Mouse (Mus musculus): ENCODE data around the gene Tfe3. TPM values are rescaled to one million over a fixed set of nuclear protein-coding genes. Genes with fewer than 3 reads are reported as not detected.
"Not testable (repeated sequence)": the region's sequence is repeated elsewhere in the genome, so short reads cannot be mapped to it uniquely, and the experiment has no call there.

Gene Tfe3
- polyA plus RNA-seq, 1 experiment = 12.4 TPM

- WGBS = 87% methylated on average over 8 of the region's 8 CpGs
- no peak for DNase-seq (ENCODE audit: low read depth, low spot score)
Observed at GRCm38 (mm10) chrX:7745429-7745828, 16.9 kb upstream of the Tfe3 start.

DNA sequence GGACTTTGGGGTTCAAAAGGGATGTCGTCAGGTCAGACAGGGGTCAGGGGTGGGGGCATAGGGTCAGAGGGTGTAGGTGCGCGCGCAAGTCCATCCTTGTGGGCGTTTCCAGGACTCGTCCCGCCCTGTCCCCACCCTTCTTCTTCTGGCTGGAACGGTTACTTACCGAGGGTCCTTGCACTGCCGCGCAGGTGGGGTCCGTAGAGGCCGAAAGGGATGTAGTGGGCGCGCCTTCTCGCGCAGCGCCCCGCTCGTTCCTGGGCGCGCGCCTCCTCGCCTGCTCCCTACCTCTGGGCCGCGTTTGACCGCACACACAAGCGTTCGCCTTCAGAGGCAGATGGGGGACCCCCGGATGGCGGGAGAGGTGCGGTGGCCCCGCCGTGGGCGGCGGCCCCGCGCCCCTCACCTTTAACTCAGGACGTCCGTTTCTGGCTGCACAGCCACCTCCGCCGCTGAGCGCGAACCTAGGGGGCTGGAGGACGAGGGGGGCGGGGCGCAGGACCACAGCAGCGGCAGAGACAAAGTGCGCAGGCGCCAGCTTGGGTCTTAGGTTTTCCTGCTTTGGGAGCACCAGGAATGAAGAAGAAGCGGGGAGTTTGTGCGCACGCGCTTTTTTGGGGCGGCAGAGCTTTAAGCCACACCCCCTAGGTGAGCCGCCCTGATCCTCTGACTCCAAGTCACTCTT is 11.8 kb upstream of the Tfe3 start, which contains the start of gene Ccdc120:
Ccdc120 (minus strand) TSS at position 474 of the 685 bp plus-strand sequence.
- DNase-seq (ENCODE audit: low read depth, low spot score) = no peak
- 15% methylated on average over 44 of the region's 56 CpGs for WGBS

- WGBS = 17% methylated on average over 3 of the region's 3 CpGs
- not testable (repeated sequence) for DNase-seq (ENCODE audit: low read depth, low spot score)
Observed at GRCm38 (mm10) chrX:7753627-7754026, 8.7 kb upstream of the Tfe3 start.

DNA sequence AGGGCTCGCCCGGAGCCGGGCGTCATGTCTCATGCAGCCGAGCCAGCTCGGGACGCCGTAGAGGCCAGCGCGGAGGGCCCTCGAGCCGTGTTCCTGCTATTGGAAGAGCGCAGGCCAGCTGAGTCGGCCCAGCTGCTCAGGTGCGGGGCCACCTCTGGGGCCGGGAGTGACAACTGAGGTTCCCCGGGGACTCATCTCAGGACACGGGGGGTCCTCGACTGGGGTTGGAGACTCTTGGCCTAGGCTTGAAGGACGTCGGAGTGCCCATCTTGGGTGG is 499 bp downstream of the Tfe3 start:
- 21% methylated on average over 21 of the region's 21 CpGs for WGBS
- DNase-seq (ENCODE audit: low read depth, low spot score) = no peak

- no peak for DNase-seq (ENCODE audit: low read depth, low spot score)
- 18% methylated on average over 22 of the region's 22 CpGs for WGBS
Observed at GRCm38 (mm10) chrX:7763631-7764393, 1.5 kb downstream of the Tfe3 start.

- WGBS = 35% methylated on average over 9 of the region's 9 CpGs
- DNase-seq (ENCODE audit: low read depth, low spot score) = no peak
Observed at GRCm38 (mm10) chrX:7764657-7765280, 2.4 kb downstream of the Tfe3 start.

DNA sequence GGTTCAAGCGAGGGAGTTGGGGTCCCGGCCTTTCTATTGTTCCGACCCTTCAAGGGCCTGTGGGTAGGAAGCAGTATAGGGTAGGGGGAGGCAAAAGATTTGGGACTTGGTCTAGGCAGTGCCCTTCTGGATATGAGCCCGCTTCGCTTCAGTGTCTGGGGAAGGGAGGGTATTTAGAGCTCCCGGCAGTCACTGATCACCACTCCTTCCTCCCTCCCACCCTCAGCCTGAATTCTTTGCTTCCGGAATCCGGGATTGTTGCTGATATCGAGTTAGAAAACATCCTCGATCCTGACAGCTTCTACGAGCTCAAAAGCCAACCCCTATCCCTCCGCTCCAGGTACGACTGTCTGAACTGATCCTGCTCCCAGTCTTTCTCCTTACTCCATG is 2.9 kb downstream of the Tfe3 start:
- WGBS = 33% methylated on average over 13 of the region's 13 CpGs
- no peak for DNase-seq (ENCODE audit: low read depth, low spot score)

- WGBS = 23% methylated on average over 11 of the region's 11 CpGs
- no peak for DNase-seq (ENCODE audit: low read depth, low spot score)
Observed at GRCm38 (mm10) chrX:7765764-7766163, 3.4 kb downstream of the Tfe3 start.

DNA sequence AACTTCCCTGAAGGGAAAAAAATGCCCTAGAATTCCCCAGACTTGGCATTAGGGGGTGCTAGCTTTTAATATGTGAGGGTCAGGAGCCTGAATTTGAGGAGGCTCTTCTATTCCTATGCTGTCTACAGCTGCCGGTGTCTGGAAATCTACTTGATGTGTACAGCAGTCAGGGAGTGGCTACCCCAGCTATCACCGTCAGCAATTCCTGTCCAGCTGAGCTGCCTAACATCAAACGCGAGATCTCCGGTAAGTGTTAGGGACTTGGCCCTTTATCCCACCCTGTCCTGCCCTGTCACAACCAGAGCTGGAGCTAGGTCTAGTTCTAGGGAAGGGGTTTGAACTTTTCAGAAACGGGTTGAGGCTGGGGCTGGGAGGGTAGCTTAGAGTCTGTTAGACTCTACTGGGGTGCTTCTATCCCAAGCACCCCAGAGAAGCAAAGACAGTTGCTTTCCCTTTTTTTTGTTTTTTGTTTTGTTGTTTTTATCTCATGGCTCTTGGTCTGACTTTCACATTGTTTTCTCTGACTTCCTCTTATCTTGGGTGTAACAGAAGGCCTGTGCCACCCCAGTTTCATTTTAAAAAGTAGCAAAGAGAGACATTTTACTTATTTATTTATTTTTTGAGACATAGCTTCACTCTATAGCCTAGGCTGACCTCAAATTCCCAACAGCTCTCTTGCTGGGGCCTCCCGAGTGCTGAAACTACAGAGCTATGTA is 7.1 kb downstream of the Tfe3 start:
- DNase-seq (ENCODE audit: low read depth, low spot score) = no peak
- 89% methylated on average over 7 of the region's 7 CpGs for WGBS

- DNase-seq (ENCODE audit: low read depth, low spot score) = no peak
- WGBS = 40% methylated on average over 2 of the region's 2 CpGs
Observed at GRCm38 (mm10) chrX:7772766-7773165, 10.4 kb downstream of the Tfe3 start.

DNA sequence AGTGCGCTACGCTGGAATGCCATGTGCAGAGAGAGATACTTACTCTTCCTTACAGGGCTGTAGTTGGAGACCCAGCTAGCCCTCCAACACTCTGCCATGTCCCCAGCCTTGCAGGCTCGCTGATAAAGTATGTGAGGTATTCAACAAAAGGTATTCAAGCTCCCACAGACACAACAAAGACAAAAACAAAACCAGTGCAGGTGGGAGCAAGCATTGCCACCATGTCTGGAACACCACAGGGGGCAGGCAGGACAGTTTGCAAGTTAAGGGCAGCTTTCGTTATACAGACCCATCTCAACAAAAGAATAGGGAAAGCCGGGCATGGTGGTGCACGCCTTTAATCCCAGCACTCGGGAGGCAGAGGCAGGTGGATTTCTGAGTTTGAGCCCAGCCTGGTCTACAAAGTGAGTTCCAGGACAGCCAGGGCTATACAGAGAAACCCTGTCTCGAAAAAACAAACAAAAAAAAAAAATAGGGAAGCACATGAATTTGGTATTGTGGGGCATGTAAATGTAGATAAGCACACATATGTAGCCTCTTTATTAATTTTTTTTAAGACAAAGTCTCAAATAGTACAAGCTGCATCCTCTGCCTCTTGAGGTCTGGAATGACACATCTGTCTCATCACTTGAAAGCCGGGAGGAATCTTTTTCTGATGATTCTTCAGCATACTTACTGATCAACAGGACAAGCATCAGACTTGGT is 13.3 kb downstream of the Tfe3 start:
- 71% methylated on average over 9 of the region's 9 CpGs for WGBS
- no peak for DNase-seq (ENCODE audit: low read depth, low spot score)

GRCm38 (mm10) chrX:7776329-7777082 is 14.1 kb downstream of the Tfe3 start:
- DNase-seq (ENCODE audit: low read depth, low spot score) = no peak
- 35% methylated on average over 8 of the region's 8 CpGs for WGBS

- no peak for DNase-seq (ENCODE audit: low read depth, low spot score)
- 65% methylated on average over 7 of the region's 7 CpGs for WGBS
Observed at GRCm38 (mm10) chrX:7778450-7779244, 16.3 kb downstream of the Tfe3 start.

GRCm38 (mm10) chrX:7779294-7779693 is 16.9 kb downstream of the Tfe3 start:
- DNase-seq (ENCODE audit: low read depth, low spot score) = no peak
- WGBS = 20% methylated on average over 3 of the region's 3 CpGs

GRCm38 (mm10) chrX:7782603-7783092 is 20.3 kb downstream of the Tfe3 start:
- WGBS = 53% methylated on average over 4 of the region's 4 CpGs
- no peak for DNase-seq (ENCODE audit: low read depth, low spot score)

DNA sequence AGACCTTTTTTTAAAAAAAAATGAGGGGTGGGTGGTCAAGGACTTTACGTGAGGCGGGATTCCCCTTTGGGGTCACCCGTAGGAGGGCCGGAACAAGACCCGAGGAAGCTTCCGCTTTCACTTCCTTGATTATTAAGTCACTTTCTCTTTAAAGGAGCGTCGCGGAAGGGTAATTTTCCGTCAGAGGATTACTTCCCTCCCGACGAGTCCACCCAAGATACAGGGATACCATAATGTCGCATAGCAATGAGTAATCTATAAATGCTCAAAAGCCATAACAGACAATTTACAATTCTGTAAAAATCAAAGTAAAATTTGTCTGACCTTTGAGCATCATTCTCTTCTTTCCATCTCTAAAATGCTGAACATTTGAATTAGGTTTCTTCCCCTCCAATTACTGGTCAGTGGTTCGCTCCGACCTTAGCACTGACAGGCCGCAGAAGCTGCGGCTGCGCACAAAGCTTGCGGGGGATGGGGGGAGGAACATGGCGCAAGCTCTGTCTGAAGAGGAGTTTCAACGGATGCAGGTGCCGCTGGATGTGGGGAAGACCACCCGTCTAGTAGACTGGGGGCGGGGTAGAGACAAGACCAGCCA is 27.3 kb downstream of the Tfe3 start, which contains the start of gene Gripap1:
Gripap1 (plus strand) TSS at position 224 of the 595 bp plus-strand sequence.
- DNase-seq (ENCODE audit: low read depth, low spot score) = peak; percentile 39
- 12% methylated on average over 24 of the region's 24 CpGs for WGBS

DNA sequence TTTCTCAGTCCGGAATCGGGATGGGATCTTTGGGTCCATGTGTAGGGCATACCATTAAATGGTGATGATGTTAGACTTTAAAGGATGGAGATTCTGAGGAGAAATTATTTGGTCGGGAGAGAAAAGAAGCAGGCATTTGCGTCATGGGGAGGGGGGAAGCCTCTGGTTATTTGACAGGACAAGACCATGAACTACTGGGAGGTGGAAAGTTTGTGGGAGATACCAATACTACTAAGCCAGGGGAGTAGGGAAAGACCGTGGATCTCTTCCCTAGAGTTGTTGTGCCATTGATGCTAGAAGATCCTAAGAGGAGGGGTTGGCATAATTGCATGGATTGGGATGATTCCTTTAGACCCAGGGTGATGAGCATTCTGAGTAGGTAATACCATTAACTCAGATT is 27.9 kb downstream of the Tfe3 start:
- no peak for DNase-seq (ENCODE audit: low read depth, low spot score)

DNA sequence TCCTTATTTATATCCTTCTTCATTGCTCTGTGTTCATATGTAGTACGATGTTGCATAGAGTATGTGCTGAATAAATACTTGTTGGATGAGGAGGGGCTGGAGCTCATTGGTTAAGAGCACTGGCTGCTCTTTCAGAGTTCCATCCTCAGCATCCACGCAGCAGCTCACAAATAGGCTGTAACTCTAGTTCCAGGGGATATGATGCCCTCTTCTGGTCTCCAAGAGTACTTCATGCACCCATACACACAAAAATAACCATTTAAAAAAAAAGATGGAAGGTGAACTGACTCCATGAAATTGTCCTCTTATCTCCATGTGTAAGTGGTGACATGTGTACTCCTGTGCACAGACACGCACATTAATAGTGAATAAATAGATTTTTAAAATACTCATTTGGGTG is 31.0 kb downstream of the Tfe3 start:
- DNase-seq (ENCODE audit: low read depth, low spot score) = no peak
- 50% methylated on average over 3 of the region's 3 CpGs for WGBS

More for the DNA sequence above, 27.9 kb downstream of the Tfe3 start:
- 22% methylated on average over 5 of the region's 5 CpGs for WGBS
